Mouse (Mus musculus) hindbrain, embryonic 14.5 days (tissue): ENCODE results near the gene Grhpr. TPM values are rescaled to one million over a fixed set of nuclear protein-coding genes. Genes with fewer than 3 reads are reported as not detected.

Source experiments
- polyA plus RNA-seq: library from polyadenylated mRNA; unstranded; fragments of >200 nt; fragmentation: Nextera tagmentation; extraction: Ambion mirVana; gene quantifications from 2 replicates; pipeline ENCODE4 v1.2.1, GENCODE M21; 2014

Grhpr gene
- polyA plus RNA-seq, 1 experiment from 2014 or later: 28.5 TPM

Other genes with a start within 250 kb of the Grhpr start
- 34.3 and 38.5 TPM in 2 replicates for gene Zcchc7, start 225.5 kb upstream of the Grhpr start, polyA plus RNA-seq
- gene Zbtb5, start 31.0 kb downstream of the Grhpr start, polyA plus RNA-seq: 45.7 and 48.7 TPM in 2 replicates
- gene Polr1e, start 37.2 kb downstream of the Grhpr start, polyA plus RNA-seq: 32.0 and 37.2 TPM in 2 replicates
- gene Fbxo10, start 103.2 kb downstream of the Grhpr start, polyA plus RNA-seq: 14.4 and 14.6 TPM in 2 replicates
- 166 and 176 TPM in 2 replicates for gene Tomm5, start 126.7 kb downstream of the Grhpr start, polyA plus RNA-seq
- 2.3 and 2.4 TPM in 2 replicates for gene Frmpd1, start 203.5 kb downstream of the Grhpr start, polyA plus RNA-seq